27 mouse cellular contexts compared by ENCODE assay signal in the genomic region with DNA sequence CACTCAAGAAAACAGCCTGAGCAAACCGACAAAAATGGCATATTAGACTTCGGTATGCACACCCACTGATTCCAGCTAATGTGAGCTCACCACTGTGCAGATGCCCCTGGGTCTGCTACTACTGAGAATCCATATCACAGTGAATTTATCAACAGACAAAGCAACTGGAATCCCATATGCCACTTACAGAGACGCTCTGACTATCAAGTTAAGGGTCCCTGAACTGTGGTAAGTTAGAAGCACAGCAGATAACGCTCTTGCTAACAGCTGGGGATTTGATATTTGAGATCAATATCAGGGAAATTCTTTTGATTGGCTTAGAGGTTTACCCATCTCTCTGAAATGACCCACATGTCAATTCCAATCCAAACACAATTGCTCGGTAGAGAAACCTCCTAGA.
DNase-seq lines count a peak whose midpoint lies in the region; ATAC-seq and TF ChIP-seq lines count a peak whose summit lies in the region.
"Had no signal": no experiment of that assay in that cellular context is flagged by ENCODE, and none has a peak within 500 bp of the region (broad histone marks: within the 10 kb centered on the region; RNA-seq: fewer than 3 reads in every experiment).

No protein-coding gene starts in this region.

- no peak for TF ChIP-seq POLR2A in brain, embryonic 14.5 days (IDR thresholded peaks at IDR 0.05; ENCODE audit: borderline replicate concordance, extremely low read depth, insufficient read depth, insufficient read length, poor library complexity, severe bottlenecking)

- no peak overlapping the region for H3K9ac ChIP-seq in hindbrain, embryonic 12.5 days
- H3K9ac ChIP-seq in hindbrain, embryonic 11.5 days (ENCODE audit: low read depth, low read length) = no peak overlapping the region
- H3K9ac ChIP-seq in lung, postnatal 0 days (replicated peaks; ENCODE audit: low read depth) = no peak overlapping the region
- H3K9ac ChIP-seq: heart, embryonic 13.5 days; liver, embryonic 15.5 days; lung, embryonic 15.5 days; neural tube, embryonic 15.5 days had no signal

- H3K27ac ChIP-seq in hindbrain, embryonic 12.5 days = 0 out of 2 replicates have a peak overlapping the region, but pooled peaks have one; percentile 35
- no peak overlapping the region for H3K27ac ChIP-seq in hindbrain, embryonic 11.5 days (ENCODE audit: low read depth, low read length)
- H3K27ac ChIP-seq in limb, embryonic 10.5 days = peak overlapping the region; percentile 61; the same call in 1 of the 2 replicates
- no peak overlapping the region for H3K27ac ChIP-seq in lung, postnatal 0 days (ENCODE audit: low read length)
- H3K27ac ChIP-seq: heart, embryonic 13.5 days; layer of hippocampus, adult 2 months; liver, embryonic 15.5 days; lung, embryonic 15.5 days; neural tube, embryonic 15.5 days had no signal

- H3K4me1 ChIP-seq in hindbrain, embryonic 12.5 days = peaks cover 19% of the 10 kb centered on the region
- H3K4me1 ChIP-seq in hindbrain, embryonic 11.5 days (replicated peaks; ENCODE audit: control insufficient read depth, insufficient read depth, low read length) = no peaks in the 10 kb centered on the region
- H3K4me1 ChIP-seq in G1E (ENCODE audit: insufficient read depth, low read depth, low read length) = peaks cover 59% of the 10 kb centered on the region
- peaks cover 28% of the 10 kb centered on the region for H3K4me1 ChIP-seq in limb, embryonic 10.5 days
- no peaks in the 10 kb centered on the region for H3K4me1 ChIP-seq in lung, postnatal 0 days (ENCODE audit: insufficient read depth, low read depth, low read length)
- H3K4me1 ChIP-seq: lung, embryonic 15.5 days; neural tube, embryonic 15.5 days had no signal

- no peak for TF ChIP-seq EP300 in lung, postnatal 0 days (IDR thresholded peaks at IDR 0.05)

- peaks cover 10% of the 10 kb centered on the region for H3K27me3 ChIP-seq in hindbrain, embryonic 12.5 days
- no peaks in the 10 kb centered on the region for H3K27me3 ChIP-seq in hindbrain, embryonic 11.5 days (ENCODE audit: control insufficient read depth, insufficient read depth, low read length)
- H3K27me3 ChIP-seq in G1E (ENCODE audit: insufficient read depth, low read length) = no peaks in the 10 kb centered on the region
- no peaks in the 10 kb centered on the region for H3K27me3 ChIP-seq in limb, embryonic 10.5 days (ENCODE audit: low read depth, poor library complexity, severe bottlenecking)
- no peaks in the 10 kb centered on the region for H3K27me3 ChIP-seq in lung, postnatal 0 days (replicated peaks; ENCODE audit: insufficient read depth, low read length)
- H3K27me3 ChIP-seq: CH12.LX; heart, embryonic 13.5 days; liver, embryonic 15.5 days; lung, embryonic 15.5 days; neural tube, embryonic 15.5 days had no signal

- no peak for DNase-seq in hindbrain, embryonic 11.5 days (ENCODE audit: low spot score)
- DNase-seq in G1E (ENCODE audit: low spot score) = no peak
- DNase-seq in brain, embryonic 14.5 days (ENCODE audit: low read depth) = peak; percentile 23
- no peak for DNase-seq in limb, embryonic 10.5 days (ENCODE audit: low spot score)
- no peak for DNase-seq in adrenal gland, postnatal 25 days
- no peak for DNase-seq in lung, postnatal 0 days (ENCODE audit: low spot score)
- DNase-seq: adrenal gland, adult 8-10 months; B cell, adult 2 months; cerebellum, adult 9-10 months; gastrocnemius, postnatal 14 days; heart, adult 18-20 months; heart, postnatal 14 days; kidney, adult 9 months; kidney, postnatal 25 days; liver; lung, postnatal 4 days had no signal

- ATAC-seq in hindbrain, embryonic 12.5 days (ENCODE audit: low FRiP score) = no peak
- ATAC-seq in hindbrain, embryonic 11.5 days (ENCODE audit: low FRiP score) = no peak
- ATAC-seq in G1E (ENCODE audit: extremely low read depth, insufficient number of reproducible peaks, low FRiP score, poor library complexity, severe bottlenecking) = peak; percentile 4; the same call in 1 of the 2 replicates
- ATAC-seq in lung, postnatal 0 days = no peak
- ATAC-seq: activated CD4-positive, CD25-positive, alpha-beta regulatory T cell, adult 4 months; forebrain, embryonic 14.5 days; intestine, embryonic 16.5 days had no signal

- no peaks in the 10 kb centered on the region for H3K36me3 ChIP-seq in hindbrain, embryonic 12.5 days
- H3K36me3 ChIP-seq in hindbrain, embryonic 11.5 days (ENCODE audit: control insufficient read depth, insufficient read depth, low read length) = no peaks in the 10 kb centered on the region
- no peaks in the 10 kb centered on the region for H3K36me3 ChIP-seq in G1E (replicated peaks)
- no peaks in the 10 kb centered on the region for H3K36me3 ChIP-seq in limb, embryonic 10.5 days
- H3K36me3 ChIP-seq in lung, postnatal 0 days (ENCODE audit: insufficient read depth, low read length) = no peaks in the 10 kb centered on the region
- H3K36me3 ChIP-seq: heart, embryonic 13.5 days; liver, embryonic 15.5 days; lung, embryonic 15.5 days; neural tube, embryonic 15.5 days had no signal

- no peak overlapping the region for H3K4me3 ChIP-seq in hindbrain, embryonic 12.5 days
- H3K4me3 ChIP-seq in hindbrain, embryonic 11.5 days (ENCODE audit: low read depth, low read length) = no peak overlapping the region
- H3K4me3 ChIP-seq in G1E (ENCODE audit: low read depth, low read length) = no peak overlapping the region
- H3K4me3 ChIP-seq in limb, embryonic 10.5 days = no peak overlapping the region
- no peak overlapping the region for H3K4me3 ChIP-seq in lung, postnatal 0 days (ENCODE audit: low read depth, low read length)
- H3K4me3 ChIP-seq: erythroblast, embryonic 14.5 days; heart, embryonic 13.5 days; layer of hippocampus, adult 2 months; liver, embryonic 15.5 days; lung, embryonic 15.5 days; neural tube, embryonic 15.5 days had no signal

- H3K4me2 ChIP-seq in hindbrain, embryonic 12.5 days (replicated peaks) = no peak overlapping the region
- H3K4me2 ChIP-seq in hindbrain, embryonic 11.5 days (replicated peaks; ENCODE audit: low read depth, low read length) = no peak overlapping the region
- H3K4me2 ChIP-seq in lung, postnatal 0 days (replicated peaks; ENCODE audit: low read depth, low read length) = no peak overlapping the region
- H3K4me2 ChIP-seq: heart, embryonic 13.5 days; liver, embryonic 15.5 days; lung, embryonic 15.5 days; neural tube, embryonic 15.5 days had no signal

- H3K9me3 ChIP-seq in hindbrain, embryonic 12.5 days (replicated peaks) = no peaks in the 10 kb centered on the region
- H3K9me3 ChIP-seq in hindbrain, embryonic 11.5 days (ENCODE audit: control insufficient read depth, low read length) = no peaks in the 10 kb centered on the region
- H3K9me3 ChIP-seq in G1E (replicated peaks) = no peaks in the 10 kb centered on the region
- no peaks in the 10 kb centered on the region for H3K9me3 ChIP-seq in limb, embryonic 10.5 days (replicated peaks)
- H3K9me3 ChIP-seq in lung, postnatal 0 days (ENCODE audit: low read length) = no peaks in the 10 kb centered on the region
- H3K9me3 ChIP-seq: heart, embryonic 13.5 days; liver, embryonic 15.5 days; lung, embryonic 15.5 days; neural tube, embryonic 15.5 days had no signal

- WGBS in hindbrain, embryonic 12.5 days = 48% methylated on average over 5 of the region's 5 CpGs
- WGBS in hindbrain, embryonic 11.5 days = 53% methylated on average over 5 of the region's 5 CpGs
- 80% methylated on average over 5 of the region's 5 CpGs for WGBS in limb, embryonic 10.5 days
- WGBS in lung, postnatal 0 days = 75% methylated on average over 5 of the region's 5 CpGs

- no peak for TF ChIP-seq CTCF in G1E (IDR thresholded peaks at IDR 0.05; ENCODE audit: low read depth, low read length)
- no peak for TF ChIP-seq CTCF in brain, embryonic 14.5 days (IDR thresholded peaks at IDR 0.05; ENCODE audit: borderline replicate concordance, extremely low read depth, insufficient read depth, insufficient read length)
- no peak for TF ChIP-seq CTCF in lung, postnatal 0 days (IDR thresholded peaks at IDR 0.05)

Comparison
In these comparisons a context has a peak if more than half of its experiments do, and no peak if none do; other contexts are left out.
1. H3K27ac ChIP-seq: peak in hindbrain, embryonic 12.5 days (single experiment) and limb, embryonic 10.5 days (single experiment); none in hindbrain, embryonic 11.5 days (single experiment) and lung, postnatal 0 days (single experiment).